Mouse (Mus musculus) ES-E14 (cell line): Measurements from ENCODE around the gene Epor.

Source experiments
- CHD2 ChIP-seq: IDR thresholded peaks from 2 replicates; pipeline ENCODE4 v1.6.1; 2014; ENCODE audit warnings: mild to moderate bottlenecking, low read depth, low read length, inconsistent platforms
- MAFK ChIP-seq: IDR thresholded peaks from 2 replicates; pipeline ENCODE4 v1.6.1; 2014; ENCODE audit warnings: mild to moderate bottlenecking, low read depth, low read length, inconsistent platforms; ENCODE audit not compliant: insufficient read depth
- ZNF384 ChIP-seq: IDR thresholded peaks from 2 replicates; pipeline ENCODE4 v1.6.1; 2012; ENCODE audit warnings: low read depth, low read length, inconsistent platforms

DNA sequence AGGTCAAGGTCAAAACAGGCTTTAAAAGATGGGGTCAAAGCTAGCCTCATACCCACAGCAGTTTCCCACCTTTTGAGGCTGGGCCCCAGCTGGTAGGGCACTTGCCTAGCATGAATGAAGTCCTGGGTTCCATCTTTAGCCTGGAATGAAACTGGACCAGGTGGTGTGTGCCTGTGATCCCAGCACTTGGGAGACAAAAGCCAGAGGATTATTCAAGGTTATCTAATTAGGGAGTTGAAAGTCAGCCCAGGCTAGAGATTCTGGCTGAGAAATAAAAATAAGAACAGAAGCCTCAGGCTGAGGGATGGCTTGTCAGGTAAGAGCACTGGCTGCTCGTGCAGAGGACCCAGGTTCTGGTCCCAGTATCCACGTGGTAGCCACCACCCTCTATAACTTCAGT is 31.3 kb downstream of the Epor start:
- no peak for TF ChIP-seq CHD2
- TF ChIP-seq MAFK: no peak
- TF ChIP-seq ZNF384: no peak
